Mouse (Mus musculus) kidney, embryonic 15.5 days (tissue): Measurements from ENCODE around the gene Cxcr1. TPM values are rescaled to one million over a fixed set of nuclear protein-coding genes. Genes with fewer than 3 reads are reported as not detected.
"Not testable (repeated sequence)": the region's sequence is repeated elsewhere in the genome, so short reads cannot be mapped to it uniquely, and the experiment has no call there.

Experiments
- ATAC-seq: fragments of 200-750 bp; cut with Nextera tagmentation; replicated peaks from 2 replicates; pipeline ENCODE4 v1.8.0; 2017; ENCODE audit warnings: moderate TSS enrichment; ENCODE audit not compliant: low FRiP score
- H3K27ac ChIP-seq: fragments of 300-500 bp; sonication (generic); 2 replicates; pipeline ENCODE4 v1.5.1; 2015; ENCODE audit warnings: mild to moderate bottlenecking, inconsistent platforms
- H3K27me3 ChIP-seq: fragments of 300-500 bp; sonication (generic); 2 replicates; pipeline ENCODE4 v1.6.1; 2015; ENCODE audit warnings: inconsistent platforms
- H3K36me3 ChIP-seq: fragments of 300-500 bp; sonication (generic); 2 replicates; pipeline ENCODE4 v1.6.1; 2015; ENCODE audit warnings: inconsistent platforms
- H3K4me1 ChIP-seq: fragments of 300-500 bp; sonication (generic); 2 replicates; pipeline ENCODE4 v1.6.1; 2015; ENCODE audit warnings: inconsistent platforms
- H3K4me2 ChIP-seq: fragments of 300-500 bp; sonication (generic); 2 replicates; pipeline ENCODE4 v1.6.1; 2015; ENCODE audit warnings: moderate library complexity, mild to moderate bottlenecking, inconsistent platforms
- H3K4me3 ChIP-seq: fragments of 300-500 bp; sonication (generic); replicated peaks from 2 replicates; pipeline ENCODE4 v1.5.1; 2015; ENCODE audit warnings: mild to moderate bottlenecking, inconsistent platforms
- H3K9ac ChIP-seq: fragments of 300-500 bp; sonication (generic); 2 replicates; pipeline ENCODE4 v1.6.1; 2015; ENCODE audit warnings: mild to moderate bottlenecking, inconsistent platforms
- H3K9me3 ChIP-seq: fragments of 300-500 bp; sonication (generic); replicated peaks from 2 replicates; pipeline ENCODE4 v1.6.1; 2016; ENCODE audit warnings: inconsistent platforms
- WGBS: fragments of 180-500 bp; shearing (Covaris S2); methylation state at CpG from one replicate; pipeline ENCODE4 v1.1.7; 2015; ENCODE audit warnings: mixed read lengths; 5-methylcytosine and 5-hydroxymethylcytosine counted together
- polyA plus RNA-seq: library from polyadenylated mRNA; unstranded; fragments of >200 nt; fragmentation: Nextera tagmentation; extraction: Ambion mirVana; gene quantifications from 2 replicates; pipeline ENCODE4 v1.2.1, GENCODE M21; 2015

Cxcr1 gene
- polyA plus RNA-seq, 1 experiment from 2014 or later: not detected

- no peaks in the 10 kb centered on the region for H3K4me1 ChIP-seq
- H3K4me3 ChIP-seq: no peak overlapping the region
- H3K9ac ChIP-seq: no peak overlapping the region
- no peaks in the 10 kb centered on the region for H3K27me3 ChIP-seq
- H3K36me3 ChIP-seq: no peaks in the 10 kb centered on the region
- WGBS: 90% methylated on average over 7 of the region's 7 CpGs
- H3K4me2 ChIP-seq: no peak overlapping the region
- no peak overlapping the region for H3K27ac ChIP-seq
- no peak for ATAC-seq
- no peaks in the 10 kb centered on the region for H3K9me3 ChIP-seq
Measured at GRCm38 (mm10) chr1:74190471-74190870, 4.0 kb downstream of the Cxcr1 start.

DNA sequence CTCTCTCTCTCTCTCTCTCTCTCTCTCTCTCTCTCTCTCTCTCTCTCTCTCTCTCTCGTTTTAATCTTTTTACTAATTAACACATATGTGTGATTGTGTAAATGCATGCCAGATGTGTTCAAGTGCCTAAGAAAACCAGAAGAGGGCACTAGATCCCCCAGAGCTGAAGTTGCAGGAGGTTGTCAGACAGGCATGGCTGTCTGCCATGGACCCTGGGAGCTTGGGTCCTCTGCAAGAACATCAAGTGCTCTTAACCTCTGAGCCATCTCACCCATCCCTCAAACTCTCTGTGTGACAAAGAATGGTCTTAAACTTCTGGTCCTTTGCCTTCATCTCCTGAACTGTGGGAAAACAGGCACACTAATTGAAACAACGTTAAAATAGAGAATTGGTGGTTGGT lies 11.4 kb downstream of the Cxcr1 start:
- H3K27me3 ChIP-seq: no peaks in the 10 kb centered on the region
- H3K4me3 ChIP-seq: no peak overlapping the region
- H3K4me2 ChIP-seq: no peak overlapping the region
- H3K9me3 ChIP-seq: no peaks in the 10 kb centered on the region
- H3K36me3 ChIP-seq: no peaks in the 10 kb centered on the region
- H3K9ac ChIP-seq: no peak overlapping the region
- H3K4me1 ChIP-seq: peaks cover 11% of the 10 kb centered on the region
- ATAC-seq: no peak
- no peak overlapping the region for H3K27ac ChIP-seq
- WGBS: 56% methylated on average over 2 of the region's 2 CpGs

GRCm38 (mm10) chr1:74181462-74181861 lies 13.0 kb downstream of the Cxcr1 start:
- no peak overlapping the region for H3K9ac ChIP-seq
- no peak overlapping the region for H3K4me2 ChIP-seq
- H3K36me3 ChIP-seq: no peaks in the 10 kb centered on the region
- no peak overlapping the region for H3K4me3 ChIP-seq
- no peak for ATAC-seq
- no peaks in the 10 kb centered on the region for H3K27me3 ChIP-seq
- 43% methylated on average over 2 of the region's 2 CpGs for whole genome bisulfite sequencing
- peaks cover 11% of the 10 kb centered on the region for H3K4me1 ChIP-seq
- no peak overlapping the region for H3K27ac ChIP-seq
- no peaks in the 10 kb centered on the region for H3K9me3 ChIP-seq

DNA sequence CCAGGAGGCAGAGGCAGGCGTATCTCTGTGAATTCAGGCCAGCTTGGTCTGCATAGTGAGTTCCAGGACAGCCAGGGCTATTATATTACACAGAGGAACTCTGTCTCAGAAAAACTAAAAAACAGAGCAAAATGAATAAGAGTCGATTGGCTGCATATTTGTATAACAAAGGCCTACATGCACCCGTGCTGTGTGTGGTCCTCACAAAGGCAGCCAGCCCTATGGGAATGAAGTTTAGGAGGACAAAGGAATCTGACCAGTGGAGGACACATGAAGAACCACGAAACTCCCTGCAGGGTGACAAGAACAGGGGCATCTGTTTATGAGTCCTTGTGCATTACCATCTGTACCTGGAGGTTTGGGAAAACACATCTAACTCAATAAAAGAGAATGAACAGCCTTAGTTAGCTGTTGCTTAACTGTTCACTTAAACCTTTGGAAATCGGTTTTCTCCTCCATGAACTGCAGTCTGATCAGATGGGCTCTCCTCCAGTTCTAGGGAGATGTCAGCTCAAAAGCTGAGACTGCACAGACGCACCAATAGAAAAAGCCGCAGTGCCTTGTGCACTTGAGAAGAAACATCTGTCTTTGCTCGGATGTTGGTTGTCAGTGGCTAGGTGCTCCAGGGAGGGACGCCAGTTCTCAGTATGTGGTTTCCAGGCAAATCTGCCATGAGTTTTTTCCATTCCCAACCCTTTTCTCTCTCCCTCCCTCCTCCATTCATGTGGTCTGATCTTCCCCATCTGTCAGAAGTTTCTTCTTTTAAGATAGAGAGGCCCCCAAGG lies 14.6 kb downstream of the Cxcr1 start:
- no peak overlapping the region for H3K4me2 ChIP-seq
- ATAC-seq: no peak; the same call in 1 of the 2 replicates
- peak overlapping the region; percentile 45; the same call in 1 of the 2 replicates for H3K27ac ChIP-seq
- no peaks in the 10 kb centered on the region for H3K9me3 ChIP-seq
- 49% methylated on average over 9 of the region's 9 CpGs for WGBS
- no peak overlapping the region for H3K9ac ChIP-seq
- H3K4me3 ChIP-seq: no peak overlapping the region
- peaks cover 11% of the 10 kb centered on the region for H3K4me1 ChIP-seq
- H3K36me3 ChIP-seq: no peaks in the 10 kb centered on the region
- no peaks in the 10 kb centered on the region for H3K27me3 ChIP-seq

DNA sequence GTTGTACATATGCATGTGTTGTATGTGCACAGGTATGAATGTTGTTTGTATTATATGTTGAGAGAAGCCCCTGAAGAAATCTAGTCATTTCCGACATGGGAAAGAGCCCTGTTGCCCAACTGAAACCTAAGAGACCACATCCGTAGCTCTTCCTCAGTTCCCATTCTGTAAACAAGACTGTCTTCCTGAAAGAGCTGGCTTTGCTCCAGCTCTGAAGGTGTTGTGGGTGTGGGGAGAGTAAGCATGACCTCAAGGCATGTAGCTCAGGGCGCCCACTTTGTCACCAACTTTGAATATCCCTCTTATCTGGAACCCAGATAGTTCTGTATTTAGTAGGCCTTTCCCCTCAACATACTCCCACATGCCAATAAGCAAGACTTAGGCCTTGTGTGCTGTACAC lies 15.8 kb downstream of the Cxcr1 start:
- Histone ChIP-seq H3K27ac (no peak overlapping the region), H3K9ac (no peak overlapping the region), H3K9me3 (no peaks in the 10 kb centered on the region), H3K4me1 (peaks cover 11% of the 10 kb centered on the region), H3K36me3 (no peaks in the 10 kb centered on the region), H3K27me3 (no peaks in the 10 kb centered on the region), H3K4me2 (no peak overlapping the region), H3K4me3 (no peak overlapping the region)
- no peak for ATAC-seq
- WGBS: 78% methylated on average over 3 of the region's 3 CpGs

DNA sequence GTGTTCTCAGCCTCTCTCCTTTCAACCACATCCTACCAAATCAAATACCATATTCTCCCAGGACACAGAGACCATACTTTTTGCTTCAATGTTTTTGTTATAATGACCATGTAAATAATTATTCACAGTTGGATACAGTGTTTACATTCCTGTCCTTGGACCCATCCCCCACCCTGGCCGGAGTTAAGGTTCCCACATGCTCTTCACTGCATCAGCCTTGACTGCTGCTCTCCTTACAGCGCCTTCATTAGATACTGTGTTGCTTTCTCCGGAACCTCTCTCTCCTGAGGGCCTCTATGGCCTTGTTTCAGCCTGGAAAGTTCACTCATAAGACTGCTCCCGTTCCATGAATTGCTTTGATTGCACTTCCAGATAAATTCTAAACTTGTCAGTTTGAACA lies 18.7 kb downstream of the Cxcr1 start:
- Histone ChIP-seq H3K27ac (no peak overlapping the region), H3K4me3 (no peak overlapping the region), H3K9me3 (no peaks in the 10 kb centered on the region), H3K36me3 (no peaks in the 10 kb centered on the region), H3K9ac (no peak overlapping the region), H3K4me2 (no peak overlapping the region), H3K4me1 (peaks cover 8% of the 10 kb centered on the region), H3K27me3 (no peaks in the 10 kb centered on the region)
- WGBS: 70% methylated on average over 4 of the region's 4 CpGs
- no peak for ATAC-seq

GRCm38 (mm10) chr1:74172722-74173121 lies 21.7 kb downstream of the Cxcr1 start:
- Histone ChIP-seq H3K36me3 (no peaks in the 10 kb centered on the region), H3K9ac (no peak overlapping the region), H3K9me3 (no peaks in the 10 kb centered on the region), H3K4me1 (no peaks in the 10 kb centered on the region), H3K4me2 (no peak overlapping the region), H3K27me3 (no peaks in the 10 kb centered on the region), H3K27ac (no peak overlapping the region), H3K4me3 (no peak overlapping the region)
- ATAC-seq: no peak
- WGBS: 62% methylated on average over 3 of the region's 3 CpGs

- Histone ChIP-seq H3K9ac (no peak overlapping the region), H3K27me3 (no peaks in the 10 kb centered on the region), H3K4me3 (no peak overlapping the region), H3K36me3 (no peaks in the 10 kb centered on the region), H3K9me3 (no peaks in the 10 kb centered on the region), H3K4me2 (no peak overlapping the region), H3K27ac (no peak overlapping the region), H3K4me1 (no peaks in the 10 kb centered on the region)
- 83% methylated on average over 3 of the region's 3 CpGs for WGBS
- ATAC-seq: no peak
Measured at GRCm38 (mm10) chr1:74169721-74170120, 24.7 kb downstream of the Cxcr1 start.

GRCm38 (mm10) chr1:74167136-74167535 lies 27.3 kb downstream of the Cxcr1 start:
- no peak overlapping the region for H3K4me2 ChIP-seq
- no peaks in the 10 kb centered on the region for H3K36me3 ChIP-seq
- H3K4me3 ChIP-seq: no peak overlapping the region
- no peaks in the 10 kb centered on the region for H3K27me3 ChIP-seq
- H3K9me3 ChIP-seq: no peaks in the 10 kb centered on the region
- WGBS: 86% methylated on average over 5 of the region's 5 CpGs
- no peaks in the 10 kb centered on the region for H3K4me1 ChIP-seq
- no peak for ATAC-seq
- no peak overlapping the region for H3K27ac ChIP-seq
- no peak overlapping the region for H3K9ac ChIP-seq

DNA sequence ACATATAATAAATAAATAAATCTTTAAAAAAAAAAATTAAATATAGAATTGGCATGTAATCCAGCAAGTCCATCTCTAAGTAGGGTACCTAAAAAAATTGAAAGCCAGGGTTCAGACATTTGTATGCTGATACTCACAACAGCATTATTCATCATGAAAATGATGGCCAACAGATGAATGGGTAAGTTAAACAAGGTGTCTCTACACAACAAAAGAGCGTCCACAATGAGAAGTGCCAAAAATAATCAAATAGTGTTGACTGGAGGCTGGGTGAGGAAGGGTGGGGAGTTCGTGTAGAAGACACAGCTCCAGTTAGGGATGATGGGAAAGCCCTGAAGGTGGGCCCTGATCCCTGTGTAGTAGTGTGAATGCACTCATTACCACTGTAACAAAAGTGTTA lies 34.4 kb downstream of the Cxcr1 start:
- Histone ChIP-seq H3K27ac (no peak overlapping the region), H3K4me2 (no peak overlapping the region), H3K9me3 (no peaks in the 10 kb centered on the region), H3K9ac (no peak overlapping the region), H3K4me1 (no peaks in the 10 kb centered on the region), H3K4me3 (no peak overlapping the region), H3K27me3 (no peaks in the 10 kb centered on the region), H3K36me3 (no peaks in the 10 kb centered on the region)
- ATAC-seq: no peak
- WGBS: 71% methylated on average over 2 of the region's 2 CpGs

- H3K4me1 ChIP-seq, ATAC-seq, H3K4me2 ChIP-seq, H3K9ac ChIP-seq, H3K9me3 ChIP-seq, H3K27ac ChIP-seq, H3K4me3 ChIP-seq, H3K36me3 ChIP-seq, H3K27me3 ChIP-seq: not testable (repeated sequence)
- WGBS: 87% methylated on average over 5 of the region's 5 CpGs
Measured at GRCm38 (mm10) chr1:74159613-74160012, 34.8 kb downstream of the Cxcr1 start.

DNA sequence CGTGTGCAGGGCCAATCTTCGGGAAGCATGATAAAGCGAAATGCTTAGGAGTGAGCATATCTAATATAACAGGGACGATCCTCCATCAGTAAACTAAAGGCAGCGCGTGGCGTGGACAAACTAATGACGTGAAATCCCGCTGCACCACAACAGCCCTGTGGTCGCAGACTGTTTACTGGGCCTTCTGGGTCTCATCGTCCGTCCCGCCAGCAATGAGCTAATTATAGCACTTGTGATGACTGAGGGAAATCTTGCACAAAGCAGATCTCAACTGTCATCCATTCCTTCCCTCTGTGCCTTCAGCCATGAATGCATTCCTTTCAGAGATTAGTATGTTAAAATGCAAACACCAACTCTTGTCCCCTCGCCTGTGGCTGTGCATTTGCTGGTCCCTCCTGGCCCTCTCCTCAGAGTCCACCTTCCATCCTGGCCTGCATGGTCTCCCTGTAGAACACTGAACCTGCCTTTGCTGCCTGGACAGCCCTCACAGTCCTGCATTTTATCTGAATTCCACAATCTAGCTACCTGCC lies 38.0 kb downstream of the Cxcr1 start:
- 82% methylated on average over 14 of the region's 14 CpGs for WGBS
- no peak overlapping the region for H3K4me3 ChIP-seq
- H3K9me3 ChIP-seq: no peaks in the 10 kb centered on the region
- no peak for ATAC-seq
- no peaks in the 10 kb centered on the region for H3K36me3 ChIP-seq
- H3K27me3 ChIP-seq: no peaks in the 10 kb centered on the region
- no peak overlapping the region for H3K27ac ChIP-seq
- no peak overlapping the region for H3K4me2 ChIP-seq
- no peak overlapping the region for H3K9ac ChIP-seq
- H3K4me1 ChIP-seq: no peaks in the 10 kb centered on the region
